Mouse (Mus musculus) monocyte, adult 5-6 weeks (primary cell): Measurements from ENCODE around the gene Sept12. TPM values are rescaled to one million over a fixed set of nuclear protein-coding genes. Genes with fewer than 3 reads are reported as not detected.

ENCODE experiments used
- ATAC-seq: fragments of 153-309, 156-312 bp; replicated peaks from 2 replicates; pipeline ENCODE4 v1.8.0; 2017; ENCODE audit warnings: mild to moderate bottlenecking; ENCODE audit not compliant: low TSS enrichment, insufficient number of reproducible peaks, severe bottlenecking, poor library complexity, low FRiP score
- total RNA-seq: library from RNA; stranded (forward); fragments of 200-1000, 200-491, 200-594 nt; gene quantifications from 3 replicates; pipeline ENCODE4 v1.2.3, GENCODE M21; 2017

Sept12 gene
- total RNA-seq, 1 experiment from 2014 or later: not detected

- ATAC-seq: 0 out of 2 replicates have a peak, but pooled peaks have one; percentile 43
Observed at GRCm38 (mm10) chr16:4979755-4980380, 17.8 kb downstream of the Sept12 start.

GRCm38 (mm10) chr16:4978275-4979051, 19.2 kb downstream of the Sept12 start:
- no peak for ATAC-seq

GRCm38 (mm10) chr16:4976180-4976579, 21.5 kb downstream of the Sept12 start:
- ATAC-seq: no peak

GRCm38 (mm10) chr16:4974521-4974920, 23.1 kb downstream of the Sept12 start:
- ATAC-seq: no peak

GRCm38 (mm10) chr16:4971626-4972025, 26.0 kb downstream of the Sept12 start:
- ATAC-seq: no peak

GRCm38 (mm10) chr16:4969055-4969843, 28.4 kb downstream of the Sept12 start:
- ATAC-seq: peak; percentile 67

GRCm38 (mm10) chr16:4968426-4968825, 29.2 kb downstream of the Sept12 start:
- no peak for ATAC-seq

GRCm38 (mm10) chr16:4965392-4966129, 32.1 kb downstream of the Sept12 start:
- no peak for ATAC-seq

GRCm38 (mm10) chr16:4964731-4965391, 32.8 kb downstream of the Sept12 start:
- no peak for ATAC-seq

- peak; percentile 91 for ATAC-seq
Observed at GRCm38 (mm10) chr16:4963797-4964709, 33.6 kb downstream of the Sept12 start, which contains the start of gene Anks3. Anks3 (minus strand) TSS chr16:4964205.

- no peak for ATAC-seq
Observed at GRCm38 (mm10) chr16:4963346-4963745, 34.3 kb downstream of the Sept12 start.

GRCm38 (mm10) chr16:4960260-4960659, 37.4 kb downstream of the Sept12 start:
- ATAC-seq: no peak

- ATAC-seq: no peak
Observed at GRCm38 (mm10) chr16:4957446-4957845, 40.2 kb downstream of the Sept12 start.

- ATAC-seq: no peak
Observed at GRCm38 (mm10) chr16:4956609-4957008, 41.0 kb downstream of the Sept12 start.

- no peak for ATAC-seq
Observed at GRCm38 (mm10) chr16:4947378-4947777, 50.3 kb downstream of the Sept12 start.

- no peak for ATAC-seq
Observed at GRCm38 (mm10) chr16:4946155-4946554, 51.5 kb downstream of the Sept12 start.

- no peak for ATAC-seq
Observed at GRCm38 (mm10) chr16:4945415-4945814, 52.2 kb downstream of the Sept12 start.
